In genomic region chr5:126816069-126816468, GRCm38 (mm10) we compare ENCODE assay signal across 21 mouse cellular contexts.
DNase-seq lines count a peak whose midpoint lies in the region; ATAC-seq and TF ChIP-seq lines count a peak whose summit lies in the region.
"Had no signal": no experiment of that assay in that cellular context is flagged by ENCODE, and none has a peak within 500 bp of the region (broad histone marks: within the 10 kb centered on the region; RNA-seq: fewer than 3 reads in every experiment).

No protein-coding gene starts in this region.

- no peak overlapping the region for H3K4me3 ChIP-seq in layer of hippocampus, adult 2 months
- no peak overlapping the region for H3K4me3 ChIP-seq in midbrain, postnatal 0 days (ENCODE audit: low read depth, low read length)
- no peak overlapping the region for H3K4me3 ChIP-seq in midbrain, embryonic 13.5 days (replicated peaks)
- H3K4me3 ChIP-seq: embryonic facial prominence, embryonic 13.5 days; embryonic facial prominence, embryonic 15.5 days; erythroblast, embryonic 14.5 days; forebrain, embryonic 13.5 days; forebrain, embryonic 15.5 days had no signal

- no peaks in the 10 kb centered on the region for H3K9me3 ChIP-seq in midbrain, postnatal 0 days (ENCODE audit: low read length)
- peaks cover 5% of the 10 kb centered on the region; the same call in 1 of the 2 replicates for H3K9me3 ChIP-seq in midbrain, embryonic 13.5 days
- H3K9me3 ChIP-seq: embryonic facial prominence, embryonic 15.5 days; forebrain, embryonic 15.5 days had no signal

- H3K4me1 ChIP-seq in midbrain, postnatal 0 days (ENCODE audit: insufficient read depth, low read length) = no peaks in the 10 kb centered on the region
- H3K4me1 ChIP-seq in midbrain, embryonic 13.5 days (replicated peaks) = no peaks in the 10 kb centered on the region
- H3K4me1 ChIP-seq: embryonic facial prominence, embryonic 13.5 days; embryonic facial prominence, embryonic 15.5 days; forebrain, embryonic 13.5 days; forebrain, embryonic 15.5 days had no signal

- ATAC-seq in frontal cortex, adult (ENCODE audit: low TSS enrichment) = peak; percentile 62
- ATAC-seq in midbrain, postnatal 0 days (ENCODE audit: low FRiP score) = no peak
- ATAC-seq in midbrain, embryonic 13.5 days = no peak
- ATAC-seq: forebrain, embryonic 13.5 days; forebrain, embryonic 15.5 days had no signal

- no peak overlapping the region for H3K27ac ChIP-seq in layer of hippocampus, adult 2 months
- no peak overlapping the region for H3K27ac ChIP-seq in midbrain, postnatal 0 days (ENCODE audit: low read depth, low read length)
- no peak overlapping the region for H3K27ac ChIP-seq in midbrain, embryonic 13.5 days
- H3K27ac ChIP-seq: embryonic facial prominence, embryonic 13.5 days; embryonic facial prominence, embryonic 15.5 days; forebrain, embryonic 13.5 days; forebrain, embryonic 15.5 days had no signal

- no peak for DNase-seq in frontal cortex, postnatal 14 days (ENCODE audit: low spot score in 2 of 2)
- no peak for DNase-seq in layer of hippocampus, adult 2 months (ENCODE audit: low spot score in 2 of 2)
- no peak for DNase-seq in layer of hippocampus, adult 18-20 months (ENCODE audit: low spot score in 2 of 2)
- no peak for DNase-seq in midbrain, postnatal 0 days (ENCODE audit: low spot score)
- DNase-seq in cerebellum, postnatal 4 days (ENCODE audit: low spot score in 2 of 2) = no peak
- DNase-seq: adrenal gland, adult 2 months; adrenal gland, postnatal 10 days; adrenal gland, postnatal 25 days; cerebellum, adult 11-12 months; cerebellum, adult 2 months; cerebellum, adult 9-10 months; cerebellum, postnatal 10 days; cerebellum, postnatal 25 days; embryo, embryonic 11 days had no signal

- H3K27me3 ChIP-seq in midbrain, postnatal 0 days (ENCODE audit: insufficient read depth, low read length) = no peaks in the 10 kb centered on the region
- no peaks in the 10 kb centered on the region for H3K27me3 ChIP-seq in midbrain, embryonic 13.5 days
- H3K27me3 ChIP-seq: embryonic facial prominence, embryonic 13.5 days; embryonic facial prominence, embryonic 15.5 days; forebrain, embryonic 13.5 days; forebrain, embryonic 15.5 days had no signal

- H3K4me2 ChIP-seq in midbrain, postnatal 0 days (ENCODE audit: low read depth, low read length, poor library complexity, severe bottlenecking) = no peak overlapping the region
- H3K4me2 ChIP-seq in midbrain, embryonic 13.5 days (replicated peaks) = no peak overlapping the region
- H3K4me2 ChIP-seq: embryonic facial prominence, embryonic 13.5 days; embryonic facial prominence, embryonic 15.5 days; forebrain, embryonic 13.5 days; forebrain, embryonic 15.5 days had no signal

- H3K36me3 ChIP-seq in midbrain, postnatal 0 days (ENCODE audit: insufficient read depth, low read length) = no peaks in the 10 kb centered on the region
- no peaks in the 10 kb centered on the region for H3K36me3 ChIP-seq in midbrain, embryonic 13.5 days
- H3K36me3 ChIP-seq: embryonic facial prominence, embryonic 13.5 days; embryonic facial prominence, embryonic 15.5 days; forebrain, embryonic 15.5 days had no signal

- H3K9ac ChIP-seq in midbrain, postnatal 0 days (replicated peaks; ENCODE audit: low read length, poor library complexity, severe bottlenecking) = no peak overlapping the region
- H3K9ac ChIP-seq in midbrain, embryonic 13.5 days (replicated peaks) = no peak overlapping the region
- H3K9ac ChIP-seq: embryonic facial prominence, embryonic 13.5 days; embryonic facial prominence, embryonic 15.5 days; forebrain, embryonic 13.5 days; forebrain, embryonic 15.5 days had no signal

- peak; percentile 70 for TF ChIP-seq CTCF in layer of hippocampus, adult 2 months (conservative IDR thresholded peaks at IDR 0.05)
- TF ChIP-seq CTCF in midbrain, postnatal 0 days (IDR thresholded peaks at IDR 0.05) = peak; percentile 45
